Mouse (Mus musculus) spleen, adult 2 months (tissue): ENCODE results near the gene Atp6v1g3. TPM values are rescaled to one million over a fixed set of nuclear protein-coding genes. Genes with fewer than 3 reads are reported as not detected.

Experiments used
- DNase-seq, 2 experiments: peaks; one replicate each; pipeline versions ENCODE4 v3.0.0 to v3.0.0-alpha.2; 2012 to 2021; ENCODE audit warnings: low spot score in 2 of 2, low read depth in 1 of 2
- H3K27ac ChIP-seq: fragments of 200-500 bp; 2 replicates; pipeline ENCODE4 v1.5.1; 2012; ENCODE audit warnings: low read length, inconsistent platforms; ENCODE audit not compliant: insufficient read depth
- H3K27me3 ChIP-seq: fragments of 200-500 bp; 2 replicates; pipeline ENCODE4 v1.6.1; 2012; ENCODE audit warnings: mild to moderate bottlenecking, moderate library complexity, low read length, inconsistent platforms; ENCODE audit not compliant: control insufficient read depth, insufficient read depth
- H3K36me3 ChIP-seq: fragments of 200-500 bp; 2 replicates; pipeline ENCODE4 v1.6.1; 2012; ENCODE audit warnings: mild to moderate bottlenecking, low read length, inconsistent platforms; ENCODE audit not compliant: control insufficient read depth, insufficient read depth
- H3K4me1 ChIP-seq: fragments of 200-500 bp; 2 replicates; pipeline ENCODE4 v1.6.1; 2011; ENCODE audit warnings: inconsistent platforms; ENCODE audit not compliant: control insufficient read depth, insufficient read depth, insufficient read length
- H3K4me3 ChIP-seq: fragments of 200-500 bp; 2 replicates; pipeline ENCODE4 v1.5.1; 2011; ENCODE audit warnings: mild to moderate bottlenecking, inconsistent platforms; ENCODE audit not compliant: insufficient read depth, insufficient read length; ENCODE audit errors: extremely low read depth
- CTCF ChIP-seq: fragments of 200-500 bp; IDR thresholded peaks from 2 replicates; pipeline ENCODE4 v1.5.1; 2011; ENCODE audit warnings: mild to moderate bottlenecking, inconsistent platforms; ENCODE audit not compliant: insufficient read depth, insufficient read length, insufficient replicate concordance; ENCODE audit errors: extremely low read depth
- POLR2A ChIP-seq: fragments of 200-500 bp; IDR thresholded peaks from 2 replicates; pipeline ENCODE4 v1.6.1; 2011; ENCODE audit warnings: low read depth, low read length, inconsistent platforms
- WGBS: fragments of 180-500 bp; shearing (Covaris S2); methylation state at CpG from one replicate; pipeline ENCODE4 v1.1.7; 2018; 5-methylcytosine and 5-hydroxymethylcytosine counted together
- polyA plus RNA-seq: library from polyadenylated mRNA; depleted of rRNA; stranded (reverse); fragments of >200 nt; gene quantifications from 2 replicates; pipeline ENCODE4 v1.2.3, GENCODE M21; 2012; rRNA removed

Atp6v1g3 gene
- not detected in 2 replicates for polyA plus RNA-seq

DNA sequence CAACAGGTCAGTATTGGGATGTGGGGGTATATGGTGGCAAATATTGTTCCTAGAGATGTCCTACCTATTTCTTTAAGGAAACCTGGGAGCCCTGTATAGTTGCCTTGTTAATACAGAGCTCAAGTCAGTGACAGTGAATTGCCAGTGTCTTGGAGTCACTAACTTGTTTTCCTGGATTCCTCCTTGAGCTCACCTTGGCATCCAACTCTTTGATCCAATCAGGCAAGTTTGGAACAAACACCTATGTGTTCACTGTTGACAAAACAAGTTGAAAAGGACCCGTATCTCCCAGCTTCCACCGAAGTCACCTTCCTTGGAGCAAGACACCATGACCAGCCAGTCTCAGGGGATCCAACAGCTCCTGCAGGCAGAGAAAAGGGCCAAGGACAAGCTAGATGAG, at the start of gene Atp6v1g3:
Atp6v1g3 (plus strand) TSS at position 301 of the 400 bp plus-strand sequence.
- no peak within 1 kb of the TSS for H3K27ac ChIP-seq
- no peaks in the 10 kb centered on the region for H3K36me3 ChIP-seq
- WGBS, result 92% methylated on average over 2 of the region's 2 CpGs
- H3K4me1 ChIP-seq, result peaks cover 17% of the 10 kb centered on the region
- DNase-seq, result no peak
- H3K27me3 ChIP-seq, result no peaks in the 10 kb centered on the region
- TF ChIP-seq POLR2A, result no peak
- TF ChIP-seq CTCF, result no peak
- no peak within 1 kb of the TSS; the same call in 1 of the 2 replicates for H3K4me3 ChIP-seq

DNA sequence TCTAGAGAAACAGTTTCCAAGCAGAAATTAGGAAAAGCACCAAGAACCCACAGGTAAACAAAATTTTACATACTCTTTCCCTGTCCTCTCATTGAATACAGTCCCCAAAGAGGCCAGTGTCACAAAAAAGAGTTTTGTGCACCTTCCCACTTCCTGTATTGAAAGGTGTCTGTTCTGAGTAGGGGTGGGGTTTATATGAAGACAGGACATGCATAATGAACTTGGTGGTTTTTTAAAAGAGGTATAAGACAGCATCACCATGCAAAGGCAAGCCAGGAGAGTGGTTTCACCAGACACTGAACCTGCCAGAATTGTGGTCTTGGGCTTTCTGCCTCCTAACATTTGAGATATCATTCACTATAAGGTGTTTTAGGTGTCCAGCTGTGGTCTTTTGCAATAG, 40.5 kb upstream of the Atp6v1g3 start:
- no peak for DNase-seq
- Histone ChIP-seq H3K4me3 (no peak overlapping the region), H3K27me3 (no peaks in the 10 kb centered on the region), H3K27ac (peak overlapping the region; percentile 28; the same call in 1 of the 2 replicates), H3K4me1 (peaks cover 7% of the 10 kb centered on the region; the same call in 1 of the 2 replicates), H3K36me3 (no peaks in the 10 kb centered on the region)
- TF ChIP-seq CTCF (no peak), POLR2A (no peak)

DNA sequence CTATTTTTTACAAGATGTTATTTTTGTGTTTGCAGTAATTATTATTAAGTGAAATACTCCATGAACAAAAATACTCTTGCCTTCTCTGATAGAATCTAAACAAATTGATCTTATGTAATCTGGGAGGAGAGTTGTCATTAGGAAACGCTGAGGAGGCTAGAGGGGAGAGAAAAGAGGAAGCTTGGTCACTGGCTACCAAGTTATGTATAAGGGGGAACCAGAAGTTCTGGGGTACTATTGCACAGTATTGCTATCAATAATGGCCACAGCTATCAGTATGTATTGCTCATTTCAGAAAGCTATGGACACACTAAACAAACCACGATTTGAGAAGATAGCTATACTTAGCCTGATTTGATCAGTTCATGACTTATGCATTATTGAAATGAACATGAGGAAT, 36.3 kb upstream of the Atp6v1g3 start:
- TF ChIP-seq CTCF (no peak), POLR2A (no peak)
- Histone ChIP-seq H3K27ac (no peak overlapping the region), H3K36me3 (no peaks in the 10 kb centered on the region), H3K27me3 (no peaks in the 10 kb centered on the region), H3K4me3 (no peak overlapping the region), H3K4me1 (peaks cover 7% of the 10 kb centered on the region; the same call in 1 of the 2 replicates)
- DNase-seq, result no peak
- 45% methylated on average over 2 of the region's 2 CpGs for WGBS

DNA sequence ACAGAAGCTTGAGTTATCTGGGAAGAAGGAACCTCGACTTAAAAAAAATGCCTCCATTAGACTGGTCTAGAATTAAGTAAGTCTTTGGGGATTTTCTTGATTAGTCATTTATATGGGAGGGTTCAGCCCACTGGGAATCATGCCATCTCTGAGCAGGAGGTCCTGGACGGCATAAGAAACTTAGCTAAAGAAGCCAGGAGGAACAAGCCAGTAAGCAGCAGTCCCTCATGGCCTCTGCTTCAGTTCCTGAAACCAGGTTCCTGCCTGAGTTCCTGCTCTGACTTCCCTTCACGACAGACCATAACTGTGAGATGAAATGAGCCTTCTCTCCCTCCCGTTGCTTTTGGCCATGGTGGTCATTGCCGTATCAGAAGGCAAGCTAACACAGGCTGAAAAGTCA, 29.6 kb upstream of the Atp6v1g3 start:
- TF ChIP-seq POLR2A (no peak), CTCF (no peak)
- 0 out of 2 replicates have a peak overlapping the region, but pooled peaks have one; percentile 38 for H3K27ac ChIP-seq
- WGBS, result 41% methylated on average over 5 of the region's 5 CpGs
- no peak overlapping the region for H3K4me3 ChIP-seq
- H3K27me3 ChIP-seq, result no peaks in the 10 kb centered on the region
- H3K36me3 ChIP-seq, result no peaks in the 10 kb centered on the region
- H3K4me1 ChIP-seq, result peaks cover 11% of the 10 kb centered on the region; the same call in 1 of the 2 replicates
- peak in 1 of 2 experiments; percentile 18 for DNase-seq

DNA sequence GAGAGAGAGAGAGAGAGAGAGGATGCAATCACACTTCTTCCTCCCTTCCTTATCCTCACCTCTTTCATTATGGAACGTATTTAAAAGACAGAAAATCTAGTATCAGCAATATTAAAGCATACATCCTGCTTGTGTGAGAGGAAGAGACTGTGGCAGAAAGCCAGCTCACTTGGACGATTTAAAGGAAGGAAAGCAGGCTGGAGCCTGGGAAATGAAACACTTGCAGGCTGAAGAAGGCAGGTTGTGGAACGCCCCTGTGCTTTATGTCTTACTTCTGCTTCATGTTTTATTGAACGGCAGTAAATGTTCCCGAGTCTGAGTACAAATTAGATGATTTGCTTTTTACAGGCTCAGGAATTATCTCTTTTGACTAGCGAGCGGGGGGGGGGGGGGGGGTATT, 29.1 kb upstream of the Atp6v1g3 start:
- no peak overlapping the region for H3K4me3 ChIP-seq
- no peak for DNase-seq
- no peaks in the 10 kb centered on the region for H3K36me3 ChIP-seq
- TF ChIP-seq POLR2A (no peak), CTCF (no peak)
- H3K4me1 ChIP-seq, result peaks cover 14% of the 10 kb centered on the region; the same call in 1 of the 2 replicates
- H3K27me3 ChIP-seq, result no peaks in the 10 kb centered on the region
- peak overlapping the region; percentile 30; the same call in 1 of the 2 replicates for H3K27ac ChIP-seq
- WGBS, result 36% methylated on average over 7 of the region's 7 CpGs

DNA sequence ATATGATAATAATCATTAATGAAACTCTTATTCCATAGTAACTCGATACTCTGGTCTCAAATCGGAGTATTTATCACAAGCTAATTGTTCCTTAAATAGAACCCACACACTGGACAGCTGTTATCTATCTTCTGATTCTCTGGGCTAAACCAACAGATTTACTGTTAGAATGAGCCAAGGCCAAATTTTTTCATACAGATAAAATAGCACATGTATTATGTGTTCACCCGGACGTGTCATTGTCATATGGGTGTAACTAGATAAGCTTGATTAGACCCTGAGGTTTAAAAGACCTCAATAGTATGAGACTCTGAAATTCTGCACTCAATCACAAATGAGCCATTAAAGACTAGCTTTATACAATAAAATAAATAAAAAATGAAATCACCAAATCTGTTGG, 28.4 kb upstream of the Atp6v1g3 start:
- no peak for DNase-seq
- no peak overlapping the region for H3K27ac ChIP-seq
- 79% methylated on average over 4 of the region's 4 CpGs for WGBS

DNA sequence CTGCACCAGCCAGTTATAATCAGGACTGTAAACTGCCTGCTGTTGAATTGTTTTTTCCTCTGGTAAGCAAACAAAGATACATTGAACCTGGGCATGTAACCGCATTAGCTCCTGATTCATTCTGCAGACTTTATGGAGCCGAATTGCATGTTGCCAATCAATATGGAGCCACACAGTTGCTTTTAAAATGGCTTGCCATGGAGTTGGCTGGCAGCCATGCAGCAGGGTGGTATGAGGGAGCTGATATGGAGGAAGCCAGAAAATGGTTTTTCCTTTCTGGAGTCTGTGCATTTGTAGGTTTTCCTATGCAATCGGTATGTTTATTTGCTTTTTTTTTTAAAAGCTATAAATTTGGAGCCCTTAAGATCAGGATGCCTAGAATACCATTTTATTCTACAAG, 28.0 kb upstream of the Atp6v1g3 start:
- no peak for DNase-seq
- H3K27me3 ChIP-seq, result no peaks in the 10 kb centered on the region
- peak overlapping the region; percentile 3; the same call in 1 of the 2 replicates for H3K27ac ChIP-seq
- H3K4me1 ChIP-seq, result peaks cover 14% of the 10 kb centered on the region
- no peaks in the 10 kb centered on the region for H3K36me3 ChIP-seq
- H3K4me3 ChIP-seq, result no peak overlapping the region
- 85% methylated on average over 3 of the region's 3 CpGs for WGBS
- no peak for TF ChIP-seq CTCF
- no peak for TF ChIP-seq POLR2A

More for the DNA sequence above, 28.4 kb upstream of the Atp6v1g3 start:
- no peak for TF ChIP-seq CTCF
- no peak for TF ChIP-seq POLR2A
- H3K36me3 ChIP-seq, result no peaks in the 10 kb centered on the region
- no peak overlapping the region for H3K4me3 ChIP-seq
- H3K4me1 ChIP-seq, result peaks cover 14% of the 10 kb centered on the region; the same call in 1 of the 2 replicates
- H3K27me3 ChIP-seq, result no peaks in the 10 kb centered on the region
